Mouse (Mus musculus) adrenal gland, postnatal 25 days (tissue): ENCODE measurements at regions not wholly inside any gene's neighbourhood (a gene's known extent, or its start where the extent isn't known, plus 50 kb on each side); places are given as distances from the start of the nearest gene placed in this dataset.
"Not testable (repeated sequence)": the region's sequence is repeated elsewhere in the genome, so short reads cannot be mapped to it uniquely, and the experiment has no call there.

ENCODE experiments used
- DNase-seq: peaks from one replicate; pipeline ENCODE4 v3.0.0; 2021; ENCODE audit warnings: mixed read lengths

- not testable (repeated sequence) for DNase-seq
These were observed 1000.2 kb downstream of the Kcnt2 start for GRCm38 (mm10) chr1:141246125-141246524.

- DNase-seq: no peak
These were observed 1028.8 kb downstream of the Kcnt2 start for GRCm38 (mm10) chr1:141274738-141275137.

GRCm38 (mm10) chr1:141281513-141281912, 1035.6 kb downstream of the Kcnt2 start:
- no peak for DNase-seq

- no peak for DNase-seq
These were observed 1077.0 kb downstream of the Kcnt2 start for GRCm38 (mm10) chr1:141322968-141323367.

GRCm38 (mm10) chr1:141338073-141338472, 1092.1 kb downstream of the Kcnt2 start:
- DNase-seq: no peak

- DNase-seq: no peak
These were observed 1123.5 kb downstream of the Kcnt2 start for GRCm38 (mm10) chr1:141369447-141369846.

- no peak for DNase-seq
These were observed 1130.0 kb downstream of the Kcnt2 start for GRCm38 (mm10) chr1:141375966-141376365.

- no peak for DNase-seq
These were observed 1155.4 kb downstream of the Kcnt2 start for GRCm38 (mm10) chr1:141401334-141401733.

GRCm38 (mm10) chr1:141429675-141430074, 1183.7 kb downstream of the Kcnt2 start:
- DNase-seq: peak; percentile 55

GRCm38 (mm10) chr1:141430117-141430516, 1184.2 kb downstream of the Kcnt2 start:
- no peak for DNase-seq

GRCm38 (mm10) chr1:141435452-141435851, 1189.5 kb downstream of the Kcnt2 start:
- DNase-seq: no peak

GRCm38 (mm10) chr1:141440234-141440633, 1194.3 kb downstream of the Kcnt2 start:
- no peak for DNase-seq

- DNase-seq: no peak
These were observed 1205.0 kb downstream of the Kcnt2 start for GRCm38 (mm10) chr1:141450960-141451359.

- DNase-seq: no peak
These were observed 1218.6 kb downstream of the Kcnt2 start for GRCm38 (mm10) chr1:141464576-141464975.
